In the genomic region with DNA sequence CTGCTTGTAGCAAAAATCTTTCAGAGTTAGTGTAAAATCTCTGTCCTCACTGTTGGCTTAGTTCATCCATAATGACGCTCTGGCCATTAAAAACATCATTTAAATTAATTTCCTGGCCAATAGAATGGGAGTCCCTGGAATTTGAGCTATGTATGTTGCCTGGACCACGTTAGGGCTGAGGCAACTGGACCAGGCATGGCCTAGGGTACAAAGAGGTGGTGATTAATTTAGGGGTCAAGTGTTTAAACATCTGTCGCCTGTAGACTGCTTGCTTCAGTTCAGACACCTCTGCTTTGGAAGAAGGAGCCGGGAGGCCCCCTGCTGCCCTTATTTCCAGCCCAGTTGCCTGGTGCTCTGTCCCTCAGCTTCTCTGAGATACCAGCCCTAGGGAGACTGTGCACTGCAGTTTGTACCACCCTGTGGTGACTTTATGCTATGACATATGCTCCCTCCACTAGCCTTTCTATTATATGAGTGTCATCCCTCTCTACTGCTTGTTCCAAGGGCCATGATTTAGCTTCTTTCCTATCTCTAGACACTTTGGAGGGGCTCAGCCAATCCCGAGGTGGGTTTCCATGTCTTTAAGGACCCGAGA, we compare ENCODE assay signal across 10 mouse cellular contexts.
DNase-seq lines count a peak whose midpoint lies in the region; TF ChIP-seq lines count a peak whose summit lies in the region.
"Had no signal": no experiment of that assay in that cellular context is flagged by ENCODE, and none has a peak within 500 bp of the region (broad histone marks: within the 10 kb centered on the region; RNA-seq: fewer than 3 reads in every experiment).

No protein-coding gene starts in this region.

- no peaks in the 10 kb centered on the region for H3K27me3 ChIP-seq in kidney, adult 2 months (replicated peaks; ENCODE audit: control insufficient read depth, insufficient read depth, low read length)
- no peaks in the 10 kb centered on the region for H3K27me3 ChIP-seq in midbrain, embryonic 10.5 days (ENCODE audit: low read depth, poor library complexity, severe bottlenecking)
- H3K27me3 ChIP-seq: megakaryocyte, embryonic 14.5 days had no signal

- DNase-seq in kidney, adult 2 months = peak; percentile 4
- no peak for DNase-seq in kidney, adult 8-10 months
- DNase-seq in NIH3T3 (ENCODE audit: low read depth) = peak; percentile 49
- DNase-seq in embryo, embryonic 10 days (ENCODE audit: low spot score) = peak; percentile 43
- DNase-seq in midbrain, embryonic 10.5 days (ENCODE audit: low spot score) = peak; percentile 25
- DNase-seq in spleen, adult 12 weeks (ENCODE audit: low spot score) = no peak
- no peak for DNase-seq in ovary, postnatal 10 days (ENCODE audit: low spot score)
- DNase-seq: gastrocnemius, postnatal 25 days; thymus, adult 2 months had no signal

- TF ChIP-seq POLR2A in kidney, adult 2 months (IDR thresholded peaks at IDR 0.05; ENCODE audit: low read depth, low read length) = no peak

- H3K36me3 ChIP-seq in kidney, adult 2 months (ENCODE audit: control insufficient read depth, insufficient read depth, low read length) = no peaks in the 10 kb centered on the region
- H3K36me3 ChIP-seq in midbrain, embryonic 10.5 days = no peaks in the 10 kb centered on the region

- no peaks in the 10 kb centered on the region for H3K9me3 ChIP-seq in midbrain, embryonic 10.5 days (replicated peaks)

- no peaks in the 10 kb centered on the region for H3K4me1 ChIP-seq in kidney, adult 2 months (ENCODE audit: control insufficient read depth, insufficient read depth, low read length)
- H3K4me1 ChIP-seq in midbrain, embryonic 10.5 days = peaks cover 12% of the 10 kb centered on the region
- H3K4me1 ChIP-seq: megakaryocyte, embryonic 14.5 days had no signal

- H3K4me3 ChIP-seq in kidney, adult 2 months (ENCODE audit: insufficient read depth, low read depth, low read length) = no peak overlapping the region
- H3K4me3 ChIP-seq in midbrain, embryonic 10.5 days = no peak overlapping the region
- H3K4me3 ChIP-seq: megakaryocyte, embryonic 14.5 days had no signal

- no peak overlapping the region for H3K27ac ChIP-seq in kidney, adult 2 months (ENCODE audit: insufficient read depth, low read depth, low read length)
- H3K27ac ChIP-seq in midbrain, embryonic 10.5 days (replicated peaks) = no peak overlapping the region

- TF ChIP-seq CTCF in kidney, adult 2 months (conservative IDR thresholded peaks at IDR 0.05; ENCODE audit: insufficient read depth, insufficient read length, low read depth, low read length) = peak; percentile 43

- WGBS in kidney, adult 2 months = 32% methylated on average over 6 of the region's 6 CpGs
- WGBS in midbrain, embryonic 10.5 days = 41% methylated on average over 6 of the region's 6 CpGs

Comparison
In these comparisons a context has a peak if more than half of its experiments do, and no peak if none do; other contexts are left out.
1. DNase-seq: peak in kidney, adult 2 months (single experiment), NIH3T3 (single experiment), embryo, embryonic 10 days (single experiment) and midbrain, embryonic 10.5 days (single experiment); none in kidney, adult 8-10 months (0 of 2), spleen, adult 12 weeks (single experiment) and ovary, postnatal 10 days (single experiment).